Mouse (Mus musculus): ENCODE measurements around the gene Tbl1xr1.

DNA sequence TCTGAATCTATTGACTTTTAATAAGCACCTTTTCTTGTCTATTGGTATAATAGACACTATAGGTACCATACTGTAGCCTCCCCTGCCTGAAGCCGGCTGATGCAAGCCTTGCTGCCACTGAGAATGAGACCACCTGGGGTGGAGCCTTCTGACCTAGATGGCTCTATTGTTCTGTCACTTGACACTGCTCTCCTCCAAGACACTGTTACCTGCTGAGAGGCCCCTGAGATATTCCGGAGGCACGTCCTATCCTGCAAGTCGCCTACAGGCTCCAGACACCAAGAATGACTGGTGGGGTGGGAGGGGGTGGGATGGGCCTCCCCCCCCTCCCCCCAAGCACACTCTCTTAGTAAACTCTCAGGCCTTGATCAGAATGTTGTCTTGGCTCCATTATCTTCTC is 38.4 kb upstream of the Tbl1xr1 start:
- TF ChIP-seq CTCF (conservative IDR thresholded peaks at IDR 0.05; ENCODE audit: low read length) (no peak), POU5F1 (IDR thresholded peaks at IDR 0.05; ENCODE audit: borderline replicate concordance, low read length) (no peak)

Measured in E14TG2a.4 (cell line).